Mouse (Mus musculus): ENCODE measurements around the gene Mapk11. TPM values are rescaled to one million over a fixed set of nuclear protein-coding genes. Genes with fewer than 3 reads are reported as not detected.

Gene Mapk11
- polyA plus RNA-seq, 1 experiment from 2014 or later = 16.5 TPM

DNA sequence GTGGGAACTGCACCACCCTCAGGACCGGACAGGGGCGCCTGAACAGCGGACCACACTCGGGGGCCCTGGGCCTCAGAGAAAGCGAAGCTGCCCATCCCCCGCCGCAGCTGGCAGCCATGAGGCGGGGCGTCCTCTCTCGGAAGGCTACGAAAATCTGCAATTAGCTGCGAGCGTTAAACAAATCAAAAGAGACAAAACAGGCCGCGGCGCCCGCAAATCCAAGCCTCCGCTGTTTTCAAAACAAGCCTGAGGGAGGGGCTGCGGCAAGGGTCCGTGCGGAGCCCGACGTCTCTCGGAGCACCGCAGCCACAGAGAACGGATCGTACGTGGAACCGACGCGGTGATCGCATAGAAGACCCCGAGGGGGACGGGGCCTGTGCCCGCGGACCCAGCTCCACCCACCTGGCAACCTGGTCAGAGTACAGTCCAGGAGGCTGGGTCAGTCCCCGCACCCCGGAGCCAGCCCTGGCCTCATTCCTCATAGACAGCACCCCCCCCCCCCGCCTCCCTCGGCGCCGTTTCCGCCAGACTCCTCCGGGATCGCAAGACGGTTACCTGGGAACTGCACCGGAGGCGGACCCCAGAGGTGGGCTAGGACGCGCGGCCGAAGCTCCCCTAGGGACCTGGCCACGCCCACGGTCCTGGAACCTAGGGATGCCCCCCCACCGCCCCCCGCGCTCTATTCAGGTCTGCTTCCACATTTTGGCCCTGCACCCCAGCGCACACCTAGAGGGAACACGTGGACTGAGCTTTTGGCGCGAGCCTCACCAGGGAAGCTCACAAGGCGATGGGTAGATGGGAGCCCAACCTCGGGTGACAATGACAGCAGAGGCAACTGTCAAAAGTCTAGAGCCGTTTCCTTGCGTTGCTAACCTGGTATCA is 23.8 kb upstream of the Mapk11 start:
- Histone ChIP-seq H3K4me2 (peak overlapping the region; percentile 99), H3K27ac (peak overlapping the region; percentile 66), H3K27me3 (no peaks in the 10 kb centered on the region), H3K36me3 (peaks cover 2% of the 10 kb centered on the region), H3K9ac (peak overlapping the region; percentile 62), H3K4me1 (peaks cover 98% of the 10 kb centered on the region), H3K4me3 (replicated peaks) (peak overlapping the region; percentile 57), H3K9me3 (replicated peaks) (no peaks in the 10 kb centered on the region)
- WGBS = under 1% methylated on average over 65 of the region's 65 CpGs
- ATAC-seq (replicated peaks; ENCODE audit: low FRiP score) = peak; percentile 19; the same call in 1 of the 2 replicates

DNA sequence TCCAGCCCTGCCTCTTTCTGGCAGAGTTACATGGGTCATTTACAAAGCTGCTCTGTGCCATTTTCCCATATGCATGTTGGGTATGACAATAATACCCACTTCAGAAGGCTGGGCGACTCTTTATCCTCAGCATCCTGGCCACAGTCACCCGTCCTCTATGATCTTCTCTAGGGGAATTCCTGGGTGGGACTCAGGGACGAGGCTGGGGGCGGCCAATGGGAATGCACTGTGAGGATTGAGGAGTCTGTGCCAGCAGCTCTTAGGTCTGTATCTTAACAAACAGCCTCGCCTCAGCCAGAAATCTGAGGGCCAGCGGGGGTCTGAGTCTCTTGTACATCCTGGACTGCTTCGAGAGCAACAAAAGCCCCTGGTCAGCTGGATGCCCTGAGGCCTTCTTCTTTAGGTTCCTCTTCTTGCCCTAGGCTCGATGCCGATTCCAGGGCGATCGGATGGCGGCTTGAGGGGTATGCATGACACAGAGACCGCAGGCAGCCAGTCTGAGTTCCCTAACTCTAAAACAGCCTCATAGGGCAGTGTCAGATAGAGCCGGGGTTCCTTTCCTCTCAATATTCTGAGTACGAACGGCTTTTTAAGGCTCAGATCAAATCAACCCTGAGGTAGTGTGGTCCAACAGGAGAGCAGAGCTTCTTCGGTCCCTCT is 23.0 kb upstream of the Mapk11 start:
- no peaks in the 10 kb centered on the region for H3K27me3 ChIP-seq
- H3K4me3 ChIP-seq (replicated peaks) = peak overlapping the region; percentile 57
- peak overlapping the region; percentile 62 for H3K9ac ChIP-seq
- ATAC-seq (replicated peaks; ENCODE audit: low FRiP score) = no peak
- H3K36me3 ChIP-seq = peaks cover 11% of the 10 kb centered on the region
- WGBS = 53% methylated on average over 17 of the region's 17 CpGs
- peak overlapping the region; percentile 99 for H3K4me2 ChIP-seq
- H3K9me3 ChIP-seq (replicated peaks) = no peaks in the 10 kb centered on the region
- peaks cover 93% of the 10 kb centered on the region for H3K4me1 ChIP-seq
- peak overlapping the region; percentile 66 for H3K27ac ChIP-seq

DNA sequence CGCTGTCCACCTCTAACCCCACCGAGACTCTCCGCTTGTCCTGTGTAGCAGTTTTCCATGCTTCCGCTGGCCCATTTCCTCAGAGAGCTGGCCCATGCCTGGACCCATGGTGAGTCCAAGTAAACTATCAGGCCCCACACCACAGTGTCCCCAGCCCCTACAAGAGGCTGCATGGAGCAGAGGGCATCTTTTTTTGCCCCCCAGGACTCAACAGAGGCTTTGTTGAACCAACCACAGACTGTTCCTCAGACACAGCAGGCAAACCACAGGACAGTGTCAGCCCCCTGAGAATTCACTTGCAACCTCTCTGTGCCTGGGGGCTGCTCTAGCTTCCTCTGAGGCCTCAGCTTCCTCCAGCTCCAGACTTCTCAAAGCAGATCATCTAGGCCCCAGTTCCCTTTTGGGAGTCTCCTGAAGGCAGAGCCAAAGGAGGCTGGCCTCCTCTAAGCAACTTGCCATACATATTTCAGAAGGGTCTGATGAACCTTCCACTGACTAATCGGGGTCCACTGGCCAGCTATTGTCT is 22.2 kb upstream of the Mapk11 start:
- Histone ChIP-seq H3K4me1 (peaks cover 84% of the 10 kb centered on the region), H3K36me3 (peaks cover 19% of the 10 kb centered on the region), H3K4me2 (no peak overlapping the region), H3K9ac (no peak overlapping the region), H3K4me3 (replicated peaks) (no peak overlapping the region), H3K27me3 (no peaks in the 10 kb centered on the region), H3K27ac (0 out of 2 replicates have a peak overlapping the region, but pooled peaks have one; percentile 14), H3K9me3 (replicated peaks) (no peaks in the 10 kb centered on the region)
- WGBS = 89% methylated on average over 5 of the region's 5 CpGs
- ATAC-seq (replicated peaks; ENCODE audit: low FRiP score) = no peak

DNA sequence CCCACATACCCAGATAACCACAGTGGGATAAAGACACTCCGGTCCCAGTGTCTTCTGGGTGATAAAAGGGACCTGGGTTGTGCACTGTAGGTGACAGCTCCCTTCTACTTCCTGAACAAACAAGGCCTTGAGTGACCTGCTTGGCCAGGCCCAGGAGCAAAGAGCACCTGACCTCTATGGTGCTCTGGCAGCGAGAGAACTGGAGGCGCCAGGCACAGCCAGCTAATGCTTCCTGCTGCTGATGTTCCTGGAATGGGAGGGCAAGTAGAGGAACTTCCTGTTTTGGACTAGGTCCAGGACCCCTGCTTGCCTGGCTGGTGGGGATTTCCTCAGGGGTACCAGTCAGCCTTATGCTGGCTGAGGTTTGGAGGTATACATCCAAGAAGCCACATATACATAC is 20.7 kb upstream of the Mapk11 start:
- peak overlapping the region; percentile 92 for H3K27ac ChIP-seq
- no peak for ATAC-seq (replicated peaks; ENCODE audit: low FRiP score)
- H3K36me3 ChIP-seq = peaks cover 34% of the 10 kb centered on the region
- H3K9ac ChIP-seq = 0 out of 2 replicates have a peak overlapping the region, but pooled peaks have one; percentile 19
- 45% methylated on average over 3 of the region's 3 CpGs for WGBS
- H3K4me3 ChIP-seq (replicated peaks) = peak overlapping the region; percentile 15; the same call in 1 of the 2 replicates
- H3K4me2 ChIP-seq = peak overlapping the region; percentile 33
- no peaks in the 10 kb centered on the region for H3K27me3 ChIP-seq
- no peaks in the 10 kb centered on the region for H3K9me3 ChIP-seq (replicated peaks)
- peaks cover 70% of the 10 kb centered on the region for H3K4me1 ChIP-seq

DNA sequence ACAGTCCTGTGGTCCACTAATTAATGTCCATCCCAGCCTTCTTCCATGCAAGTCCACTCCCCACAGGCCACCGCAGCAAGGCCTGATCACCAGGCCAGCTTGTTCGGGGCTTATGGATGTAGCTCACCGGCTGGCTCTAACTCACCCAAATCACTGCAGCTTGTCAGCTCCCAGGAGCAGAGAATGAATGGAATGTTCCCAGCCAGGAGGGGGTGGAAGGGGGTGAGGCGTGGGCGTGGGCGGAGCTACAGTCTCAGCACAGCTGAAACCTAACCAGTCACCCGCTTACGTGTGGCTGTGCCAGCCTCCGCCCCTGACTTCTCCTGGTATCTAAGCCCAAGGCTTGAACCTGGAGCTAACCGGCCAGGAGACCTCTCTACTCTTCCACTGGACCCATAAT is 20.0 kb upstream of the Mapk11 start:
- Histone ChIP-seq H3K9ac (0 out of 2 replicates have a peak overlapping the region, but pooled peaks have one; percentile 19), H3K4me3 (replicated peaks) (peak overlapping the region; percentile 15), H3K27me3 (no peaks in the 10 kb centered on the region), H3K4me1 (peaks cover 63% of the 10 kb centered on the region), H3K4me2 (peak overlapping the region; percentile 33), H3K27ac (peak overlapping the region; percentile 92), H3K9me3 (replicated peaks) (no peaks in the 10 kb centered on the region), H3K36me3 (peaks cover 40% of the 10 kb centered on the region)
- WGBS = under 1% methylated on average over 10 of the region's 10 CpGs
- peak; percentile 82 for ATAC-seq (replicated peaks; ENCODE audit: low FRiP score)

DNA sequence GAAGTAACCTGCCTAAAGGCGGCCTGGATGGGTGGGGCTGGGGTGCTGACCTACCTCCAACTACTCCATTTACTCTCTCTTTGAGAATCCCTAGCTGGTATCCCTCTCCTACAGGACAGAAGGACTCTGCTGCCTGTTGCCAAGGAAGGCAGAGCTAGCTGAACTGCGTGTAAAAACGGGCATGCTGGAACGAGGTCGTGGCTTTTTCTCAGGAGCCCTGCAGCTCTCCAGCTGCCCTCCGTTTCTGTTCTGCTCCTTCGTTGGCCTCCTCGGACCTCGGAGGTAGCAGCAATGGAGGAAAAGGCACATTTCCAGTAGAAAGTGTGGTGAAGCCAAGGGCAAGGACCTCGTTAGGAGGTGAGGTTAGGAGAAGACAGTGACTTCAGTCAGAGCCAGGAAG is 19.5 kb upstream of the Mapk11 start:
- H3K4me2 ChIP-seq = peak overlapping the region; percentile 33
- H3K9ac ChIP-seq = peak overlapping the region; percentile 29; the same call in 1 of the 2 replicates
- H3K27me3 ChIP-seq = no peaks in the 10 kb centered on the region
- no peak for ATAC-seq (replicated peaks; ENCODE audit: low FRiP score)
- peaks cover 46% of the 10 kb centered on the region for H3K36me3 ChIP-seq
- WGBS = 52% methylated on average over 10 of the region's 10 CpGs
- no peaks in the 10 kb centered on the region for H3K9me3 ChIP-seq (replicated peaks)
- peaks cover 58% of the 10 kb centered on the region for H3K4me1 ChIP-seq
- peak overlapping the region; percentile 15; the same call in 1 of the 2 replicates for H3K4me3 ChIP-seq (replicated peaks)
- H3K27ac ChIP-seq = peak overlapping the region; percentile 92

DNA sequence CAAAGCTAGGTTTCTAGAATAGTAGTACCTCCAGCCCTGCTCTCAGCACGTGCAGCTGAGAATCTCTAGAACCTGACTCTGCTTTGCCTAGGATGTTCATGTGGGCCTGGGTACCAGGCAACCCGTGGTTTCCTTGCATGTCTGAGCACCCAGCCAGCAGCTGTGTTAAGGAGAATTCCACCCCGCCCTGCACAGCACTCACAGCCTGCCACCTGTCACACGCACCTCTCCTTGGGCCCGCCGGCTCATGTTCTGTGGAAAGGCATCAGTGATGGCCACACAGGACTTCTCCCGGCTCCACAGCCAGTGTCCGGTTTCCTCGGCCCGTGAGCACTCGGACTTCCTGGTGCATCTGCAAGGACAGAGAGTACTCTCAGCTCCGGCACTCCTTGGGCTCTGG is 16.1 kb upstream of the Mapk11 start:
- H3K9ac ChIP-seq = no peak overlapping the region
- peaks cover 80% of the 10 kb centered on the region for H3K36me3 ChIP-seq
- WGBS = 93% methylated on average over 12 of the region's 12 CpGs
- no peaks in the 10 kb centered on the region for H3K27me3 ChIP-seq
- peaks cover 39% of the 10 kb centered on the region for H3K4me1 ChIP-seq
- H3K4me3 ChIP-seq (replicated peaks) = no peak overlapping the region
- H3K9me3 ChIP-seq (replicated peaks) = no peaks in the 10 kb centered on the region
- H3K4me2 ChIP-seq = no peak overlapping the region
- H3K27ac ChIP-seq = no peak overlapping the region
- no peak for ATAC-seq (replicated peaks; ENCODE audit: low FRiP score)

DNA sequence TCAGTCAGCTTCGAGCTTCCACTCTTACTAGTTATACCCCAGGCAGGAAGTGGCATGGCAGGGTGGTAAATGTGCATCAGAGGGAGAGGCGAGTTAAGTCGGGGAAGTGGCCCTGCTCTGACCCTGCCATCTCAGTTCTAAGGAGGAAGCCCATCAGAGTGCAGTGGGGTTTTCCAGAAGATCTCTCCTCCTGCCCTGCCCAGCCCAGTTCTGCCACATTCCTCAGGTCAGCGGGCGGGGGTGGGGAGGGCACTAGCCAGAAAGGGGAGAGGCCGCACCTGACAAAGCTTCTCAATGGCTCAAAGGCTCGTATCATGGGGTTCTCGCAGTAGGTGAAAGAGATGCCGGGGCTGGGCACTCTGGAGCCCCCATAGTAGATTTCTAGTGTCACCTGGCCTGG is 12.0 kb upstream of the Mapk11 start:
- peak overlapping the region; percentile 71 for H3K27ac ChIP-seq
- WGBS = 69% methylated on average over 9 of the region's 9 CpGs
- no peak overlapping the region for H3K4me2 ChIP-seq
- H3K9ac ChIP-seq = no peak overlapping the region
- H3K27me3 ChIP-seq = no peaks in the 10 kb centered on the region
- H3K4me3 ChIP-seq (replicated peaks) = no peak overlapping the region
- peak; percentile 37 for ATAC-seq (replicated peaks; ENCODE audit: low FRiP score)
- peaks cover 14% of the 10 kb centered on the region; the same call in 1 of the 2 replicates for H3K4me1 ChIP-seq
- H3K36me3 ChIP-seq = peaks cover 100% of the 10 kb centered on the region
- H3K9me3 ChIP-seq (replicated peaks) = no peaks in the 10 kb centered on the region

DNA sequence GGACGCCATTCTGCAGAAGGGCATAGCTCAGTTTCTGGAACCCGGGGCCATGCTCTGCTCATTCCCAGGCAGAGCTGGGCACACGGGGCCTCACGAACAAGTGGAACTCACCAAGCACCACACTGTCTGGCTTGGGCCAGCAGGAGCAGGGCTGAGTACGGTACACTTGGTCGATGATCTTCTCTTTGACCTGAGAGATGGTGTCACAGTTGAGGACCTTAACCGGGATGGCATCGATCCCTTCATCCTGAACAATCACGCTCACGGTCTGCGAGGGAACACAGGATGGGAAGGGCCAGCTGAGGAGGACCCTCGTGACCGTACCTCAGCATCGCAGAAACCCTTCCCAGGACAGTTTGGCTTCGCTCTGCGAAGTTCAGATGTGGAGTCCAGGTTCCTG is 9.1 kb upstream of the Mapk11 start:
- ATAC-seq (replicated peaks; ENCODE audit: low FRiP score) = no peak
- peaks cover 100% of the 10 kb centered on the region for H3K36me3 ChIP-seq
- H3K4me3 ChIP-seq (replicated peaks) = no peak overlapping the region
- H3K9ac ChIP-seq = no peak overlapping the region
- H3K4me1 ChIP-seq = peaks cover 14% of the 10 kb centered on the region; the same call in 1 of the 2 replicates
- WGBS = 95% methylated on average over 16 of the region's 16 CpGs
- no peak overlapping the region for H3K4me2 ChIP-seq
- no peaks in the 10 kb centered on the region for H3K27me3 ChIP-seq
- H3K9me3 ChIP-seq (replicated peaks) = no peaks in the 10 kb centered on the region
- H3K27ac ChIP-seq = no peak overlapping the region

DNA sequence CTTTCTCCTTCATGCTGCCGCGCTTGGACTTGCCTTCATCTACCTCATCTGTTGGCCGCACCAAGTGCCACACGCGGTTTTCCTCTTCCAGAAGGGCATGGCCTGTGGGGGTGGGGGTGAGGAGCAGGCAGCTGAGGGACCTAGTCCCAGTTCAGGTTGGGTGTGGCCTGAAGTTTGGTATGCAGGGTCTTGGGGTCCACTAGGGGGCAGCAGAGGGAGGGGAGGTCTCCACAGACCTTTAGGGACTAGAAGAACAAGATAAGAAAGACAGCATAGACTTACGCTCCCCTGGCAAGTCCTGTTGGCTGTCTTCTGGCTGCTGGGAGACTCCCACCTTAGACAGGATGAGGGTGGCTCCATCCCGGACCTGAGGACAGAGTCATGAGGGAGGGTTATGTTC is 8.5 kb upstream of the Mapk11 start:
- peaks cover 14% of the 10 kb centered on the region; the same call in 1 of the 2 replicates for H3K4me1 ChIP-seq
- H3K27ac ChIP-seq = no peak overlapping the region
- H3K27me3 ChIP-seq = no peaks in the 10 kb centered on the region
- H3K4me3 ChIP-seq (replicated peaks) = no peak overlapping the region
- ATAC-seq (replicated peaks; ENCODE audit: low FRiP score) = no peak
- no peak overlapping the region for H3K9ac ChIP-seq
- WGBS = 59% methylated on average over 7 of the region's 7 CpGs
- H3K9me3 ChIP-seq (replicated peaks) = no peaks in the 10 kb centered on the region
- no peak overlapping the region for H3K4me2 ChIP-seq
- peaks cover 97% of the 10 kb centered on the region for H3K36me3 ChIP-seq

DNA sequence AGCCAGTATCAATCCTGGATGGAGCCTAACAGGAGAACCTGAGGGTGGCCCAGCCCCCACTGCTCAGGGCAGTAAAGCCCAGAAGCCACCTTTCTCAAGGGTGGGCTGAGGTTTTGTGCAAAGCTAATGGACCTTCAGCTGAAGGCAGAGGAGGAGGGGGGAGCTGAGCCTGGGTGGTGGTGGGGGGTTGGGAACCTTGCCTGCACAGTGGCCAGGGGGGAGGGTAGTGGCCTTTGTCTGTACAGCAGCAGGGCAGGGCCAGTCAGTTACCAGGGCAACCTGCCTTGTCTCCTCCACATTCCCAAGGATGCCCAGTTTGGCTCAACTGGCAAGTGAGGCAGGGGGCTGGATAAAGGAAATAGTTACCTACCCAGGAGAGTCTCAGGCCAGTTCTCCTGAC is 2.9 kb upstream of the Mapk11 start:
- no peak overlapping the region for H3K4me3 ChIP-seq (replicated peaks)
- H3K36me3 ChIP-seq = peaks cover 41% of the 10 kb centered on the region
- H3K9me3 ChIP-seq (replicated peaks) = no peaks in the 10 kb centered on the region
- no peak for ATAC-seq (replicated peaks; ENCODE audit: low FRiP score)
- H3K9ac ChIP-seq = no peak overlapping the region
- no peak overlapping the region for H3K4me2 ChIP-seq
- peaks cover 14% of the 10 kb centered on the region for H3K27me3 ChIP-seq
- H3K27ac ChIP-seq = no peak overlapping the region
- H3K4me1 ChIP-seq = peaks cover 31% of the 10 kb centered on the region

DNA sequence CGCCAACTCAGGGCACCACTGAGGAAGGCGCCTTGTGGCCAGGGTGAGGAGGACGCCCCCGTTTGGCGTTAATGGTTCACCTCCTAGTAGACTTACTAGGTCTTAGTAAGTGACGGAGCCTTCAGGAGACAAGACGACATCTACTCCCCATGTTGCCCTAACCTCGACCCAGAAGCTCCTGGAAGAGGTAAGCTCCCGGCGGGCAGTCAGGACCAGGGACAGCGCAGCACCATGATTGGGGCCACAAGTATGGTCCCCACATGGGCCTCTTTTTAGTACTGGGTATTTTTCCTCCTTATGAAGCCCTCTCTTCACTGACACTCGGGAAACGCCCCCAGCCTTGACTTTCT is 588 bp upstream of the Mapk11 start:
- Histone ChIP-seq H3K4me3 (replicated peaks) (peak overlapping the region; percentile 60), H3K9me3 (replicated peaks) (no peaks in the 10 kb centered on the region), H3K9ac (no peak overlapping the region), H3K36me3 (peaks cover 22% of the 10 kb centered on the region), H3K4me1 (peaks cover 47% of the 10 kb centered on the region), H3K4me2 (peak overlapping the region; percentile 90), H3K27me3 (peaks cover 30% of the 10 kb centered on the region), H3K27ac (0 out of 2 replicates have a peak overlapping the region, but pooled peaks have one; percentile 37)
- ATAC-seq (replicated peaks; ENCODE audit: low FRiP score) = no peak; the same call in 1 of the 2 replicates
- WGBS = 1% methylated on average over 13 of the region's 13 CpGs

Measured in kidney, embryonic 15.5 days (tissue).